Mouse (Mus musculus) heart, adult 2 months (tissue): ENCODE data around the gene Ifi47.

Experiments used
- CTCF ChIP-seq: fragments of 200-600 bp; IDR thresholded peaks from 2 replicates; pipeline ENCODE4 v1.8.1; 2022; ENCODE audit warnings: antibody characterized with exemption, mild to moderate bottlenecking, moderate library complexity
- POLR2A ChIP-seq: fragments of 200-500 bp; IDR thresholded peaks from 2 replicates; pipeline ENCODE4 v1.6.1; 2011; ENCODE audit warnings: mild to moderate bottlenecking, low read depth, low read length, control low read depth; ENCODE audit not compliant: insufficient read depth

- no peak for TF ChIP-seq POLR2A
- no peak for TF ChIP-seq CTCF
Measured at GRCm38 (mm10) chr11:49087830-49088616, 11.6 kb downstream of the Ifi47 start.
